Mouse (Mus musculus): ENCODE results near the gene Plg. TPM values are rescaled to one million over a fixed set of nuclear protein-coding genes. Genes with fewer than 3 reads are reported as not detected.

Gene Plg
- polyA plus RNA-seq, 1 experiment from 2014 or later = 0.09 TPM

Other genes with a start within 250 kb of the Plg start
- 38.8 and 50.8 TPM in 2 replicates for gene Map3k4, start 59.8 kb upstream of the Plg start, polyA plus RNA-seq (2015; fragmentation: Nextera tagmentation; extraction: Ambion mirVana)
- 1.0 and 1.2 TPM in 2 replicates for gene Slc22a3, start 129.1 kb downstream of the Plg start, polyA plus RNA-seq (2015; fragmentation: Nextera tagmentation; extraction: Ambion mirVana)
- 2.6 and 3.6 TPM in 2 replicates for gene Slc22a2, start 205.5 kb downstream of the Plg start, polyA plus RNA-seq (2015; fragmentation: Nextera tagmentation; extraction: Ambion mirVana)

Data from midbrain, embryonic 15.5 days (tissue).